Mouse (Mus musculus) small intestine, adult 2 months (tissue): ENCODE data around the gene Bcl2.

Experiments used
- CTCF ChIP-seq: fragments of 200-500 bp; IDR thresholded peaks from 2 replicates; pipeline ENCODE4 v1.5.1; 2012; ENCODE audit warnings: low read depth, mild to moderate bottlenecking, control low read depth, inconsistent platforms, low read length, moderate library complexity, mixed read lengths; ENCODE audit not compliant: insufficient replicate concordance, insufficient read length; ENCODE audit errors: extremely low read depth
- POLR2A ChIP-seq: fragments of 200-500 bp; IDR thresholded peaks from 2 replicates; pipeline ENCODE4 v1.6.1; 2012; ENCODE audit warnings: low read depth, mild to moderate bottlenecking, control low read depth, inconsistent platforms, low read length, moderate library complexity

GRCm38 (mm10) chr1:106713621-106714529 lies at the start of gene Bcl2:
- no peak for TF ChIP-seq CTCF
- TF ChIP-seq POLR2A, result no peak; the same call in 1 of the 2 replicates
